Comparison of ENCODE assay signal across 8 mouse cellular contexts in the genomic region with DNA sequence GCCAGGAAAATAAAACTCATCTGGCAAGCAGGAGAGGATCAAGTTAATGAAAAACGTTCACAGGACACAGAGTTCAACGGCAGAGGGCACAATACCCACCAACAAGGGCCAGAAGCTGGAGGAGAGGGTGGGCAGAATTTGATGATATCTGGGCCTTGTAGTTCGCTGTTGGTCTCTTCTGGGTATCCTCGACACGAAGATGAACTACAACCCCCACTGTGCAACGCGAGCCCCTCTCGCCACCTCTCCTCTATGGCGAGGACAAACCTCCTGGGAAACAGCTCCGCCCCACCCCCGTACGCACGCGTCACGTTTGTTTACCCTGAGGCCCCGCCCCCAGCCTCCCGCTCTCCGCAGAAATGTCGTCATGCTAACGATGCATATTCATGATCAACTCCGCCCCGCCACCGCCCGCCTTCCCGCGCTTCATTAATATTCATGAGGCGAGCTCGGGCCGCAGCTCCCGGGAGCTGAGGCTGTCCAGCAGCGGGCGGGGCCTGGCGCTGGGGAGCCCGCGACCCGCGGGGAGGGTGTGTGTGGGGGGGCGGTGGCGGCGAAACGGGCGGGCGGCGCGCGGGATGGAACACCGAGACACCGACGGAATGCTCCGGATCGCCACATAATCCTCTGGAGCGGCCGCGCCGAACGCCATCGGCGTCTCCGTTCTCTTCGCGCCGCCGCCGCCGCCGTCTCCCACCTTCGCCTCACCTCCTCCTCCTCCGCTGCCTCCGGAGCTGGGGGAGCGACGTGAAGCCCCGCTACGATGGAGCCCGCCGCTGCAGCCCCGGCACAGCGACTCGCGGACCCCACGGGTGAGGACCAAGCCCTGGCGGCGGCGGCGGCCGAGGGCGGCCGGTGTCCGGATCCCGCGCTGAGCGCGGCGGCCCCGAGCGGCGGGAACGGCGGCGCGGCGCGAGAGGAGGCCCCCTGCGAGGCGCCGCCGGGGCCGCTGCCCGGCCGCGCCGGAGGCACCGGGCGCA. TPM values are rescaled to one million over a fixed set of nuclear protein-coding genes. Genes with fewer than 3 reads are reported as not detected.
A peak's percentile ranks its signal among the peaks of the same experiment; 100 is the strongest.
DNase-seq lines count a peak whose midpoint lies in the region; ATAC-seq lines count a peak whose summit lies in the region.

A gene (plus strand): TSS at position 512 of the 980 bp plus-strand sequence.

- H3K4me1 ChIP-seq in hindbrain, embryonic 12.5 days = peaks cover 26% of the 10 kb centered on the region

- H3K9me3 ChIP-seq in hindbrain, embryonic 12.5 days (replicated peaks) = no peaks in the 10 kb centered on the region

- H3K27me3 ChIP-seq in hindbrain, embryonic 12.5 days = no peaks in the 10 kb centered on the region

- peak within 1 kb of the TSS; percentile 77 for H3K4me2 ChIP-seq in hindbrain, embryonic 12.5 days (replicated peaks)

- H3K4me3 ChIP-seq in hindbrain, embryonic 12.5 days = peak within 1 kb of the TSS; percentile 94

- peak; percentile 100 for DNase-seq in NIH3T3 (ENCODE audit: low read depth)
- peak; percentile 100 for DNase-seq in cerebellum, postnatal 10 days
- DNase-seq in frontal cortex, postnatal 10 days (ENCODE audit: low spot score in 2 of 2) = peak; percentile 100
- DNase-seq in layer of hippocampus, postnatal 14 days (ENCODE audit: low spot score in 2 of 2) = peak; percentile 99 to 100
- DNase-seq in lung, postnatal 14 days = peak; percentile 100
- DNase-seq in retina, adult 2 months (ENCODE audit: low read depth, low spot score) = peak; percentile 99
- DNase-seq in thymus, postnatal 36 days = peak; percentile 99 to 100

- peak within 1 kb of the TSS; percentile 97 for H3K9ac ChIP-seq in hindbrain, embryonic 12.5 days

- peak within 1 kb of the TSS; percentile 96 for H3K27ac ChIP-seq in hindbrain, embryonic 12.5 days

- ATAC-seq in hindbrain, embryonic 12.5 days (ENCODE audit: low FRiP score) = peak; percentile 99

- H3K36me3 ChIP-seq in hindbrain, embryonic 12.5 days = no peaks in the 10 kb centered on the region

- under 1% methylated on average over 87 of the region's 113 CpGs for WGBS in hindbrain, embryonic 12.5 days

RNA-seq across cellular contexts. Expression of the gene that starts here (rescaled TPM):
- polyA plus RNA-seq in hindbrain, embryonic 12.5 days (2016; fragmentation: Nextera tagmentation; extraction: Ambion mirVana) = 8.9 and 9.4 TPM in 2 replicates
- total RNA-seq in layer of hippocampus, postnatal 14 days (2021) = 10 to 100 TPM; 65.9 to 67.9 TPM

Comparison
In these comparisons a context has a peak if more than half of its experiments do, and no peak if none do; other contexts are left out.
1. Peak in every context shown above with its lines: DNase-seq, ATAC-seq, H3K4me3 ChIP-seq and H3K27ac ChIP-seq.